Mouse (Mus musculus) frontal cortex, postnatal 14 days (tissue): ENCODE measurements around the gene Gm28551.

ENCODE experiments used
- DNase-seq, 2 experiments: peaks; one replicate each; pipeline ENCODE4 v3.0.0; 2022; ENCODE audit warnings: low spot score in 2 of 2

Gene Gm28551

DNA sequence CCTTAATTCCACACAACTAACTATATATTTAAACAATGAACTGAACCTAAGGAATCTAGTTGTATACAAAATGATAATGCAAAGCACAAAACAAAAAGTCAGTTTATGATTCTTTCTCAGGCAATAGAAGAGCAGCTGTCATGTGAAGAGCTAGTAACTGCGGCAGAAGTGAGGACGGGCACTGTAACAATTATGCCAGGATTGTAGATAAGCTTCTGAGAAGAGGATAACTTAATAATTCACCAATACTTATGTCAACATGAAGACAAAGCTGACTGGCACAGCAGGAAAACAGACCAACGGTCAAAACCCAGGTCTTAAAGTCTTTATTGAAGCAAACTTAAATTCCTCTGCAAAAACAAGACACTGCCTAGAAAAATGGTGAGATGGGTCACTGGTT, 61.3 kb downstream of the Gm28551 start:
- no peak for DNase-seq
